Mouse (Mus musculus) E14TG2a.4 (cell line): ENCODE data around the gene Napepld.

Source experiments
- CTCF ChIP-seq: conservative IDR thresholded peaks from 2 replicates; pipeline ENCODE4 v1.5.1; 2014; ENCODE audit warnings: low read length
- NANOG ChIP-seq: IDR thresholded peaks from 2 replicates; pipeline ENCODE4 v1.6.1; 2014; ENCODE audit warnings: borderline replicate concordance, low read length, mixed read lengths
- POU5F1 ChIP-seq: IDR thresholded peaks from 2 replicates; pipeline ENCODE4 v1.6.1; 2014; ENCODE audit warnings: low read length, borderline replicate concordance

DNA sequence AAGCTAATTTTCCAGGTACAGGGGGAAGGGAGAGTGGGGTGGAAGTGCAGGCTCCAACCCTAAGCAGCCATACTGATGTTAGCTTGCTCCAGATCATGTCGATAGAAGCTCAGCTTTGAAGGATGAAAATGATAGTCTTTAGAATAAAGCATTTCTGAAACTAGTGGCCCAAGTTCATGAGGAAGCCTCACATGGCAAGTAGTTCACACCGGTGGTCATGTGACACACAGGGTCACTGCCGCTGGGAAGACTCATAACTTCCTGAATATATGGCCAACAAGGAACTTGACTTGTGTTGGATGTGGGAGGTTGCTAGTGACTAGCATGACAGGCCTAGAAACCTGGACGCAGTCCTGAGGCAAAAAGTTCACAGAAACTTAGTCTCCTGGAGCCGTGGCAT is 9.0 kb downstream of the Napepld start:
- TF ChIP-seq CTCF (no peak), POU5F1 (no peak), NANOG (no peak)
